Mouse (Mus musculus) bone marrow macrophage, adult 2 months (primary cell): ENCODE data around the gene Atg7.

Source experiments
- CTCF ChIP-seq: IDR thresholded peaks from 2 replicates; pipeline ENCODE4 v1.5.1; 2012; ENCODE audit warnings: low read depth, mild to moderate bottlenecking, low read length, moderate library complexity
- POLR2A ChIP-seq: IDR thresholded peaks from 2 replicates; pipeline ENCODE4 v1.6.1; 2012; ENCODE audit warnings: mild to moderate bottlenecking, low read depth, low read length, borderline replicate concordance

DNA sequence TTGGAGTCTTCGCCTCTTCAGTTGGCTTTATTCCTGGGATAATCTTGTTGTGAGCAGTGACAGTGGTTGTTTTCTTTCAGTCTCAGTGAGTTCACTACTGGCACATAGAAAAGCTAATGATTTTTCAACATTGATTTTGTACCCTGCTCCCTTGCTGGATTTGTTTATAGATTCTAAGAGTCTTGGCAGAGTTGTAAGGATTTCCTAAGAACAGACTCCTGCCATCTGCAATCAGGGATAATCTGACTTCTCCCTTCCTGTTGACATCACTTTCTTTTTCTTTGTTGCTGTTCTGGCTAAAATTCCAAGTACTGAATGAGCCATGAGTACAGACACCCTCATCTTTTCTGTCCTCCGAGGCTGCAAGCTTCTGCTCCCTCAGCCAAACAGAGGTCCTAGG lies 20.8 kb downstream of the Atg7 start:
- TF ChIP-seq CTCF (no peak), POLR2A (no peak)
